Mouse (Mus musculus): Measurements from ENCODE around the gene 9030612E09Rik. TPM values are rescaled to one million over a fixed set of nuclear protein-coding genes. Genes with fewer than 3 reads are reported as not detected.

9030612E09Rik gene
- 0.62 and 0.68 TPM in 2 replicates for polyA plus RNA-seq (2015; fragmentation: Nextera tagmentation; extraction: Ambion mirVana)

- WGBS = under 1% methylated on average over 65 of the region's 91 CpGs
- peak; percentile 60 for DNase-seq (ENCODE audit: low spot score)
- Histone ChIP-seq H3K36me3 (ENCODE audit: insufficient read depth, low read length) (no peaks in the 10 kb centered on the region), H3K4me2 (ENCODE audit: low read length) (peak within 1 kb of the TSS; percentile 98), H3K9me3 (replicated peaks; ENCODE audit: low read length) (no peaks in the 10 kb centered on the region), H3K27me3 (ENCODE audit: insufficient read depth, low read length) (peaks cover 12% of the 10 kb centered on the region), H3K4me1 (replicated peaks; ENCODE audit: insufficient read depth, low read length) (no peaks in the 10 kb centered on the region), H3K4me3 (replicated peaks; ENCODE audit: low read depth, low read length) (peak within 1 kb of the TSS; percentile 82), H3K27ac (peak within 1 kb of the TSS; percentile 25; the same call in 1 of the 2 replicates), H3K9ac (ENCODE audit: low read depth, low read length) (peak within 1 kb of the TSS; percentile 69)
- no peak for TF ChIP-seq CTCF (IDR thresholded peaks at IDR 0.05; ENCODE audit: low read depth)
- peak; percentile 56 for ATAC-seq (replicated peaks; ENCODE audit: low FRiP score, low read depth)
These were observed at the start of gene 9030612E09Rik, which contains the start of gene Sobp for GRCm38 (mm10) chr10:43174326-43175155. 9030612E09Rik (plus strand) TSS chr10:43174704. Sobp (minus strand) TSS chr10:43174530.

- Histone ChIP-seq H3K36me3 (ENCODE audit: insufficient read depth, low read length) (no peaks in the 10 kb centered on the region), H3K27ac (no peak overlapping the region), H3K9me3 (replicated peaks; ENCODE audit: low read length) (no peaks in the 10 kb centered on the region), H3K4me2 (ENCODE audit: low read length) (no peak overlapping the region), H3K9ac (ENCODE audit: low read depth, low read length) (no peak overlapping the region), H3K4me1 (replicated peaks; ENCODE audit: insufficient read depth, low read length) (no peaks in the 10 kb centered on the region), H3K4me3 (replicated peaks; ENCODE audit: low read depth, low read length) (no peak overlapping the region), H3K27me3 (ENCODE audit: insufficient read depth, low read length) (no peaks in the 10 kb centered on the region)
- no peak for ATAC-seq (replicated peaks; ENCODE audit: low FRiP score, low read depth)
- TF ChIP-seq CTCF (IDR thresholded peaks at IDR 0.05; ENCODE audit: low read depth) = no peak
- no peak for DNase-seq (ENCODE audit: low spot score)
- 72% methylated on average over 3 of the region's 3 CpGs for WGBS
These were observed 45.8 kb upstream of the 9030612E09Rik start for GRCm38 (mm10) chr10:43128750-43129149.

GRCm38 (mm10) chr10:43134027-43134426, 40.5 kb upstream of the 9030612E09Rik start:
- no peak for TF ChIP-seq CTCF (IDR thresholded peaks at IDR 0.05; ENCODE audit: low read depth)
- Histone ChIP-seq H3K27ac (no peak overlapping the region), H3K4me1 (replicated peaks; ENCODE audit: insufficient read depth, low read length) (no peaks in the 10 kb centered on the region), H3K27me3 (ENCODE audit: insufficient read depth, low read length) (no peaks in the 10 kb centered on the region), H3K9ac (ENCODE audit: low read depth, low read length) (no peak overlapping the region), H3K4me3 (replicated peaks; ENCODE audit: low read depth, low read length) (no peak overlapping the region), H3K36me3 (ENCODE audit: insufficient read depth, low read length) (no peaks in the 10 kb centered on the region), H3K9me3 (replicated peaks; ENCODE audit: low read length) (no peaks in the 10 kb centered on the region), H3K4me2 (ENCODE audit: low read length) (no peak overlapping the region)
- 84% methylated on average over 11 of the region's 11 CpGs for WGBS
- no peak for ATAC-seq (replicated peaks; ENCODE audit: low FRiP score, low read depth)
- no peak for DNase-seq (ENCODE audit: low spot score)

- H3K27ac ChIP-seq = no peak overlapping the region
- no peaks in the 10 kb centered on the region for H3K9me3 ChIP-seq (replicated peaks; ENCODE audit: low read length)
- TF ChIP-seq CTCF (IDR thresholded peaks at IDR 0.05; ENCODE audit: low read depth) = no peak
- H3K4me2 ChIP-seq (ENCODE audit: low read length) = no peak overlapping the region
- H3K4me1 ChIP-seq (replicated peaks; ENCODE audit: insufficient read depth, low read length) = no peaks in the 10 kb centered on the region
- H3K9ac ChIP-seq (ENCODE audit: low read depth, low read length) = no peak overlapping the region
- H3K36me3 ChIP-seq (ENCODE audit: insufficient read depth, low read length) = no peaks in the 10 kb centered on the region
- ATAC-seq (replicated peaks; ENCODE audit: low FRiP score, low read depth) (no peak), DNase-seq (ENCODE audit: low spot score) (no peak)
- WGBS = 79% methylated on average over 9 of the region's 9 CpGs
- no peaks in the 10 kb centered on the region for H3K27me3 ChIP-seq (ENCODE audit: insufficient read depth, low read length)
- no peak overlapping the region for H3K4me3 ChIP-seq (replicated peaks; ENCODE audit: low read depth, low read length)
These were observed 31.3 kb upstream of the 9030612E09Rik start for GRCm38 (mm10) chr10:43143173-43143572.

- WGBS = 83% methylated on average over 11 of the region's 11 CpGs
- Histone ChIP-seq H3K9ac (ENCODE audit: low read depth, low read length) (no peak overlapping the region), H3K4me1 (replicated peaks; ENCODE audit: insufficient read depth, low read length) (no peaks in the 10 kb centered on the region), H3K27me3 (ENCODE audit: insufficient read depth, low read length) (no peaks in the 10 kb centered on the region), H3K36me3 (ENCODE audit: insufficient read depth, low read length) (no peaks in the 10 kb centered on the region), H3K4me2 (ENCODE audit: low read length) (no peak overlapping the region), H3K9me3 (replicated peaks; ENCODE audit: low read length) (no peaks in the 10 kb centered on the region), H3K4me3 (replicated peaks; ENCODE audit: low read depth, low read length) (no peak overlapping the region), H3K27ac (no peak overlapping the region)
- ATAC-seq (replicated peaks; ENCODE audit: low FRiP score, low read depth) (no peak), DNase-seq (ENCODE audit: low spot score) (no peak)
- TF ChIP-seq CTCF (IDR thresholded peaks at IDR 0.05; ENCODE audit: low read depth) = no peak
These were observed 26.0 kb upstream of the 9030612E09Rik start for GRCm38 (mm10) chr10:43148456-43148855.

- Histone ChIP-seq H3K36me3 (ENCODE audit: insufficient read depth, low read length) (no peaks in the 10 kb centered on the region), H3K4me1 (replicated peaks; ENCODE audit: insufficient read depth, low read length) (no peaks in the 10 kb centered on the region), H3K27me3 (ENCODE audit: insufficient read depth, low read length) (no peaks in the 10 kb centered on the region), H3K9ac (ENCODE audit: low read depth, low read length) (no peak overlapping the region), H3K9me3 (replicated peaks; ENCODE audit: low read length) (no peaks in the 10 kb centered on the region), H3K4me3 (replicated peaks; ENCODE audit: low read depth, low read length) (no peak overlapping the region), H3K27ac (no peak overlapping the region), H3K4me2 (ENCODE audit: low read length) (no peak overlapping the region)
- no peak for ATAC-seq (replicated peaks; ENCODE audit: low FRiP score, low read depth)
- DNase-seq (ENCODE audit: low spot score) = peak; percentile 36
- 66% methylated on average over 8 of the region's 8 CpGs for WGBS
- no peak for TF ChIP-seq CTCF (IDR thresholded peaks at IDR 0.05; ENCODE audit: low read depth)
These were observed 21.9 kb upstream of the 9030612E09Rik start for GRCm38 (mm10) chr10:43152643-43153042.

Measured in kidney, postnatal 0 days (tissue).